Mouse (Mus musculus): Measurements from ENCODE around the gene Mcrip2.
"Not testable (repeated sequence)": the region's sequence is repeated elsewhere in the genome, so short reads cannot be mapped to it uniquely, and the experiment has no call there.

DNA sequence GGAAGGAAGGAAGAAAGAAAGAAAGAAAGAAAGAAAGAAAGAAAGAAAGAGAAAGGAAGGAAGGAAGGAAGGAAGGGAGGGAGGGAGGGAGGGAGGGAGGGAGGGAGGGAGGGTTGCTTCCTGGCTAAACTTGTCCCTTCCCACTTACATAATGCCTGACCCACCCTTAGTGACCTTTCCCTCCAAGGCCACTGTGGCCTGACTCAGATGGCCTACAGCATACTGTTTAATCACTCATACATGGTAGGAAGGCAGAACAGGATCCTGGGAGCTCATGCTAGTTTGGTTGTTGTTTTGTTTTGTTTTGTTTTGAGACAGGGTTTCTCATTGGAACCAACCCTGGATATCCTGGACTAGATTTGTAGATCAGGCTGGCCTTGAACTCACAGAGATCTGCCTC, 3.0 kb upstream of the Mcrip2 start:
- TF ChIP-seq ZNF384 (IDR thresholded peaks at IDR 0.05; ENCODE audit: low read depth, low read length); CHD2 (IDR thresholded peaks at IDR 0.05; ENCODE audit: low read depth, low read length); MAFK (IDR thresholded peaks at IDR 0.05; ENCODE audit: insufficient read depth, low read depth, low read length); HCFC1 (IDR thresholded peaks at IDR 0.05; ENCODE audit: borderline replicate concordance, insufficient read depth, low read length): not testable (repeated sequence)
